Mouse (Mus musculus) mature B cell (primary cell): ENCODE results near the gene Olfr222.
"Not testable (repeated sequence)": the region's sequence is repeated elsewhere in the genome, so short reads cannot be mapped to it uniquely, and the experiment has no call there.

Experiments used
- in situ Hi-C: fragments of 300-500 bp; cut with MboI; formaldehyde crosslinking; loops from 2 replicates; pipeline ENCODE4 v1.14.3; 2019

Olfr222 gene

DNA sequence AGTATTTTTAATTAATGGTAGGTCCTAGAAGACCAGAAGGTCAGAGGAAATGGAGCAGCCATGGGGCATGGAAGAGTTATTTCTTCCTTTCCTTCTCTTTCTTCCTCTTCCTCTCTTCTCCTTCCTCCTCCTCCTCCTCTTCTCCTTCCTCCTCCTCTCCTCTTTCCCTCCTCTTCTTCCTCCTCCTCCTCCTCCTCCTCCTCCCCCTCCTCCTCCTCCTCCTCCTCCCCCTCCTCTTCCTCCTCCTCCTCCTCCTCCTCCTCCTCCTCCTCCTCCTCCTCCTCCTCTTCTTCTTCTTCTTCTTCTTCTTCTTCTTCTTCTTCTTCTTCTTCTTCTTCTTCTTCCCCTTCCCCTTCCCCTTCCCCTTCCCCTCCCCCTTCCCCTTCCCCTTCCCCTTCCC lies at the start of gene Olfr222:
Gene Olfr222, minus strand, starts transcription at position 101 of the 400 bp plus-strand sequence.
- in situ Hi-C loops = not testable (repeated sequence)

DNA sequence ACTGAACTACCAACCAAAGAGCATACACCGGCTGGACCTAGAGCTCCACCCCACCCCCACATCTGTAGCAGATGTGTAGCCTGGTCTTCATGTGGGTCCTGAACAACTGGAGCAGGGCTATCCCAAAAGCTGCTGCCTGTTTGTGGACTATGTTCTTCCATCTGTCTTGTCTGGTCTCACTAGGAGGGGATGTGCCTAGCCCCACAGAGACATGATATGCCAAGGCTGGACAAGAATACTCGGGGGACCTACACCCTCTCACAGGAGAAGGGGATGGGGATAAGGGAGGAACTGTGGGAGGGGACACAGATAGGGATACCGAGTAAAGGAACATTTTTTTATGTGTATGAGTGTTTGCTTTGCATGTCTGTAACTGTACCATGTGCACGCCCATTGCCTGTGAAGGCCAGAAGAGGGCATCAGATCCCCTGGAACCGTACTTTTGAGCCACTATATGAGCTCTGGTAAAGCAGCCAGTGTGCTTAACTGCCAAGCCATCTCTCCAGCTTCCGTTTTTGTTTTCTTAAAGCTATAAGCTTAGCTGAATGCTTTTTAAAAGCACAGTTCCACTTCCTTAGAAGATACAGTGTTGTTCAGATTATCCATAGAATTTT lies 48.1 kb upstream of the Olfr222 start:
- in situ Hi-C loops = no loop called here

DNA sequence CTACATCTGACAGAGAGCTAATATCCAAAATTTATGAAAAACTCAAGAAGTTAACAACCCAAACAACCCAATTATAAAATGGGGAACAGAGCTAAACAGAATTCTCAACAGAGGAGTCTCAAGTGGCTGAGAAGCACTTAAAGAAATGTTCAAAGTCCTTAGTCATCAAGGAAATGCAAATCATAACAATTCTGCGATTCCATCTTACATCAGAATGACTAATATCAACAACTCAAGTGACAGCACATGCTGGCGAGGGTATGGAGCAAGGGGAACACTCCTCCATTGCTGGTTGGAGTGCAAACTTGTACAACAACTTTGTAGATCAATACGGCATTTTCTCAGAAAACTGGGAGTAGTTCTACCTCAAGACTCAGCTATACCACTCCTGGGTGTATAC lies 46.2 kb upstream of the Olfr222 start:
- in situ Hi-C loops = no loop called here

- in situ Hi-C loops = not testable (repeated sequence)
Observed at GRCm38 (mm10) chr11:59616986-59617385, 41.0 kb upstream of the Olfr222 start.

- in situ Hi-C loops = no loop called here
Observed at GRCm38 (mm10) chr11:59614120-59614519, 38.1 kb upstream of the Olfr222 start.

DNA sequence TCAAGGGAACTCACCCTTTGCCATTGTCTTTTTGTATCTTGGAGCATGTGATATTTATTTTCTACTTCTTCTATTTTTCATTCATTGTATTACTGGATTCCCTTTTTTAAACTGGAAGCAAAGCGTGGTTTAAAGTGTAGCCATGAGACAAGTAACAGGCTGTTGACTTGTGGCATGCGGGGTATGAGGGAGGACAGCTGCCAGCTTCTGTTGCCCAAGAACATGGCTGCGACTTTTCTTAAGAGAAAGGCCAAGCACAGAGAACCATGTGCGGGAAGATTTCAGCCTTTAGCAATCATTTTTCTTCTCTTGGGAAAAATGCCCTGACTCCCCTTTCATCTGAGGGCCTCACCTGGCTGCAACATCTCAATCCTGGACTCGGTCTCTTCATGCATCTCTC lies 35.6 kb upstream of the Olfr222 start:
- in situ Hi-C loops = no loop called here

- in situ Hi-C loops = no loop called here
Observed at GRCm38 (mm10) chr11:59602287-59602686, 26.3 kb upstream of the Olfr222 start.

- in situ Hi-C loops = no loop called here
Observed at GRCm38 (mm10) chr11:59600872-59601271, 24.8 kb upstream of the Olfr222 start.

DNA sequence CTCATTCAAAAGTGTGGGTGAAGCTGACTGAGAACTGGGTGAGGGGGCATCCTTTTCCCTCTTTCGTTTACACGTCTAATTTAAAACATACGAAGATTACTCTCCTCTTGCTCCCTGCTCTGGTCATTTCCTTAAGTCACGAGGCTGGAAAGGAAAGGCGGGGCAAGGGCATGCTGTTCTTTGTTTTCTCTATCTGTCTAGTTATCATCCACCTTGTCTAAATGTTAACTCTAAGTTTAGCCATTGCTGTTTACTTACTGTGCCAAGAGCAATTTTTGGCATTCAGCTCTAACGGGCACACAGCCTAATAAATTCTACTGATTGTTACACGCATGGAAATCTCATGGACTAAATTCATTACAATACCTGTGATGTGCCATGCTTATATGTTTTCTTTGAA lies 23.2 kb upstream of the Olfr222 start:
- in situ Hi-C loops = no loop called here

DNA sequence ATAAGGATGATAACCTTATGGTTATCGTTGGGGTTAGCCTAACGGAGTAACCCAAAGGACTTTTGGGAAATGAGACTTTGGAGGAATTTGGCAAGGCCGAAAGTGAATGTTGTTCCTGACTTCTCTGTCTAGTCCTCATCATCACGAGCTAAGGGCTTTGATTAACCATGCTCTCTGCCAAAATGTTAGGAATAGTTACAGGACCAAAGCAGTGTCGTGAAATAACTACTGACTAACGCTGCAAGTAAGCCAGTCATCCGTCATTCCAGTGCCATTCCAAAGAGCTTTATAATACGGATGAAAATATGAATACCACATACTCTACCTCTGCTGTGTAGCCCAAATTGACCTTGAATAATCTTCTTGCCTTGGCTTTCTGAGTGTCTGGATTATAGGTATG lies 20.9 kb upstream of the Olfr222 start:
- in situ Hi-C loops = no loop called here

DNA sequence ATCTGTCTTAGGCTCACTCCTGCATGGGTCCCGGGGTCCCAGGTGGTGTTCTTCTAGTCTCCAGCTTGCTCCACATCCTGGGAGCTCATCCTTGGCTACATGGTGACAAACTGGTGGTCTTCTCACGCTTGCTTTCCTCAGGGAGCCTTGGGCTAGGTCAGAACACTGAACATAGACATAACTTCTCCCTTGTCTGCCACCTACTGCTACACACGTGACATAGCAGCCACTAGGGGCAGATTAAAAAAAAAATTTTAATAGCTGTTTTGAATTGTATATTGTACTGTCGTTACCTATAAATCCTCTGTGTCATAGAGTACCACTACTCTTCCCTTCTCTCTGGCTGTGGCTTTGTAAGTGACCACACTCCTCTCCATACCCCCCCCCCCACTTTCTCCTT lies 20.1 kb upstream of the Olfr222 start:
- in situ Hi-C loops = no loop called here

- in situ Hi-C loops = no loop called here
Observed at GRCm38 (mm10) chr11:59593189-59593588, 17.2 kb upstream of the Olfr222 start, which contains the start of gene Olfr223. TSS of gene Olfr223 (minus strand) at chr11:59593289.

DNA sequence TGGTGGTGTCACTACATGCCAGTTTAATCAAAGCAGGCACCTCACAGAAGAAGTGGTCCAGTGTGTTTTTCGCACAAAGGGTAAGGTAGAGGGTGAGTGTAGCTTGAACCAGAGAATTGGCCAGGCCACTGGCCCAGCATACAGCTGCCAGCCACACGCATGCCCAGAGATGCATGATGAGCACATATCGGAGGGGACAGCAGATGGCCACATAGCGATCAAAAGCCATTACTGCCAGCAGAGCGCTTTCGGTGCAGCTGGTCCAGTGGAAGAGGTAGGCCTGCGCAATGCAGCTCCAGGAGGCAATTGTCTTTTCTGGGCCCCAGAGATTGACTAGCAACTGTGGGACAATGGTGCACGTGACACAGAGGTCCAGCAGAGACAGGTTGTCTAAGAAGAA lies 13.5 kb upstream of the Olfr222 start:
- in situ Hi-C loops = no loop called here

- in situ Hi-C loops = no loop called here
Observed at GRCm38 (mm10) chr11:59584539-59584938, 8.5 kb upstream of the Olfr222 start.

GRCm38 (mm10) chr11:59575726-59576125 lies 309 bp downstream of the Olfr222 start:
- in situ Hi-C loops = no loop called here

DNA sequence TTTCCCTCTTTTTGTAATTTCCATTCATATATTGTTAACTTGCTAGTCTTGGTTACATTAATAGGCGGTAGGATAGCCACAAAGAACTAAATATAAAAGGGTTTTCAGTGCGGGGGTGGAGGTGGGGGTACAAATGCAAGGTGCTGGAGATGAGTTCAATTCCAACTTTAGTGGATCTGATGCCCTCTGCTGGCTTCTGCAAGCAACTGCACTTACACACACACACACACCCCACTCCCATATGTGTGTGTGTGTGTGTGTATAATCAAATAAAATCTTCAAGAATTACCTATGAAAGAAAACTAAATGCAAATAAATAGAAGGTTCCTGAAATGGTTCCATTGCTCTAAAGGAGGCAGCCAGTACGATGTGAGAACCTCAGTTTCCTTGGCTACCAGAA lies 6.7 kb downstream of the Olfr222 start:
- in situ Hi-C loops = no loop called here

DNA sequence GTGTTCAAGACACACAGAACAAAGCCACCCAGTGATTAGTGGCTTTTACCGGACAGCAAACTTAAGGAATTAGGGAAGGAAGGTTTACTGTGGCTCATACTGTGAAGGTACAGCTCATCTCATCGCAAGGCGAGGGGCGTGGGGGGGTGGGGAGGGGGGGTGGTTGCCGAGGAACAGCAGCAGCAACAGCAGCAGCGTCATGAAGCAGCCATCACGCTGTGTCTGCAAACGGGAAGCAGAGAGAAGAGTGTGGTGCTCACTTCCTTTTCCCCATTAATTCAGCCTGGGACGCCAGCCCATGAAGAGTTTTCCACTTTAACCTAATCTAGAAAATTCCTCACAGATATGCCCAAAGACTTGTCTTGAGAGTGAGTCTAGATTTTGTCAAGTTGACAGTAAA lies 13.2 kb downstream of the Olfr222 start:
- in situ Hi-C loops = no loop called here

- in situ Hi-C loops = no loop called here
Observed at GRCm38 (mm10) chr11:59562336-59562735, 13.7 kb downstream of the Olfr222 start.

GRCm38 (mm10) chr11:59560906-59561305 lies 15.1 kb downstream of the Olfr222 start:
- in situ Hi-C loops = no loop called here

- in situ Hi-C loops = no loop called here
Observed at GRCm38 (mm10) chr11:59554535-59554934, 21.5 kb downstream of the Olfr222 start.

DNA sequence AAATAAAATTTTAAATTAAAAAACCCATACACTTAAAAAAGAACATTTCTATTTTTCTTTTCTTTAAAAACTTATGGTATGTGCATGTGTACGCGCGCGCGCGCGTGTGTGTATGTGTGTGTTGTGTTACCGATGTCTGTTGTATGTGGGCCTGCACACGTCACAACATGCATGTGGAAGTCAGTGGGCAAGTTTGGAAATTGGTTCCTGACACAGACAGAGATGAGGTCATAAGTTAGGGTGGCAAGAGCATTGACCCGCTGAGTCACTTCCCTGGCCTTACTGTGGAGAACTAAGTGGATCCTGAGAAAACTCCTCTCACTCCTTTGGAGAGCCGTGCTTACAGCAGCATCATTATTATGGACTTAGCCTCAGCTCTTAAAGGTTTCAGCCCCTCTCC lies 21.9 kb downstream of the Olfr222 start:
- in situ Hi-C loops = no loop called here

DNA sequence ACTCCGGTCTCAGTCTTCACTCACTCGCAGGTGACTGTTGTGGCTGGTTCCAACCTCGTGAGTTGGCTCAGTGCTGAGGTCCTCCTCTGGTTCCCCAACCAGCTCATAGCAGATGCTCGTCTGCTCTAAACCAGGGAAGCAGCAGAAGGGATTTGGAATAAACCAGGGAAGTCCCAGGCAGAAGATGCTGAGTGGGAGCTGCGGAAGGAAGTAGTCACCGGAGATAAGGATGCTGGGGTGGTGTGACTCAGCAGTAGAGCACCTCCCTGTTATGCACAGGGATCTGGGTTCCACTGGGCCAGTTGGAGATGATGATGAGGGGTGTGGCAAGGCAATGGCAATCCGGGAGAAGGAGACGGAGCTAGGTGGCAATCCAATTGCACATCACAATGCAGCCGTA lies 32.0 kb downstream of the Olfr222 start:
- in situ Hi-C loops = no loop called here

DNA sequence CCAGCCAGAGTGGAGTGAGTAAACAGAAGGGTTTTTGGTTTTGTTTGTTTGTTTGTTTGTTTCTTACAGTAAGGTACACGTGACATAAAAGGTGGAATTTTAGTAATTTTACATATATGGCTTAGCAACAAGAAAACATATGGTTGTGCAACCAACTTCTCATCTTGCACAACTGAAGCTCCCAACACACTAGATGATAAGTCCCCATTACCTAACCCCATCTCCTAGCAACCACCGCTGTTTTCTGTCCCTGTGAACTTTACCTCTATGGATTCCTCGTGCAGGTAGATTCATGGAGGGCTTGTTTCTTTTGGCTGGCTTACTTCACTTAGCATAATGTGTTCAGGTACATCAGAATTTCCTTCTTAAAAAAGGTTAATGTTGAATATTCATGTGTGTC lies 32.7 kb downstream of the Olfr222 start:
- in situ Hi-C loops = no loop called here

DNA sequence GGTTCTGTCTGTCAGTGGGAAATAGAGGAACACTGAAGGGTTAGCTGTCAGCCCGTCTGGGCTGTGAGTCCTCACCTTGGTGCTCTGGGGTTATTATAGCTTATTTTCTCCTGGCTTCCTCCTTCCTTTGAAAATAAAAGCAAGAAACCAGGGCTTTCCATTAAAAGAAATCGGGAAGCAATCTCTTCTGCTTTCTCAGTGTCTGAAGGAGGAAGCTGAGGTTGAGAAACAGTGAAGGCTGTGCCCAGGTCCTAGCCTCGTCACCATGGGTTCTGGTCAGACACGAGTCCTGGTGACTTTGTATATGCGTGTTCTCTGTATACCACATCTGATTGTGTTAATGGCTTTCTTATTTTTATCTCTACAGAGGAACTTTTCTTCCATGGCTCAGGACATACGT lies 33.6 kb downstream of the Olfr222 start:
- in situ Hi-C loops = no loop called here
